Mouse (Mus musculus): ENCODE measurements around the gene Khdc3. TPM values are rescaled to one million over a fixed set of nuclear protein-coding genes. Genes with fewer than 3 reads are reported as not detected.

Khdc3 gene
- polyA plus RNA-seq (2015; fragmentation: Nextera tagmentation; extraction: Ambion mirVana): not detected in 2 replicates

DNA sequence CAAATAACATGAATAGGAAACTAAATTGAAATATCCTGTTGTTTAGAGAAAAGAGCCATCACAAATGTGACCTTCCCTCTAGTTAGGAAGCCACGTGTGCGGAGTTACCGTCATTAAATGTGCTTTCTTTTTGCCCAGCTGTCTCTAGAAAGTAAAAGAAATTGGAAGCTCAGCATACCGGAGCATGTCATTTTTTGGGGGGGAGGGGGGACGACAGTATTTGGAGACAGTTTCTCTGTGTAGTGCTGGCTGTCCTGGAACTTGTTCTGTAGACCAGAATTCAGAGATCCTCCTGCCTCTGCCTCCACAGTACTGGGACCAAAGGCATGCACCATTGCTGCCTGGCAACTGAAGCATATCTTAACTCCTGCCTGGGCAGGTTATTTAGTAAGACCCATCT lies at the start of gene Khdc3:
Gene Khdc3, plus strand, starts transcription at position 301 of the 400 bp plus-strand sequence.
- peaks cover 25% of the 10 kb centered on the region for H3K27me3 ChIP-seq (replicated peaks; ENCODE audit: control insufficient read depth, insufficient read depth, low read length)
- no peak within 1 kb of the TSS for H3K4me3 ChIP-seq (replicated peaks; ENCODE audit: low read length)
- no peaks in the 10 kb centered on the region for H3K9me3 ChIP-seq (ENCODE audit: control insufficient read depth, low read length)
- no peak within 1 kb of the TSS for H3K4me2 ChIP-seq (ENCODE audit: low read length)
- H3K4me1 ChIP-seq (replicated peaks; ENCODE audit: control insufficient read depth, insufficient read depth, low read length): peaks cover 6% of the 10 kb centered on the region
- H3K27ac ChIP-seq (ENCODE audit: low read length): no peak within 1 kb of the TSS
- no peak for ATAC-seq
- WGBS: 88% methylated on average over 5 of the region's 5 CpGs
- H3K36me3 ChIP-seq (ENCODE audit: control insufficient read depth, insufficient read depth): no peaks in the 10 kb centered on the region
- H3K9ac ChIP-seq (replicated peaks; ENCODE audit: low read depth, low read length): no peak within 1 kb of the TSS

DNA sequence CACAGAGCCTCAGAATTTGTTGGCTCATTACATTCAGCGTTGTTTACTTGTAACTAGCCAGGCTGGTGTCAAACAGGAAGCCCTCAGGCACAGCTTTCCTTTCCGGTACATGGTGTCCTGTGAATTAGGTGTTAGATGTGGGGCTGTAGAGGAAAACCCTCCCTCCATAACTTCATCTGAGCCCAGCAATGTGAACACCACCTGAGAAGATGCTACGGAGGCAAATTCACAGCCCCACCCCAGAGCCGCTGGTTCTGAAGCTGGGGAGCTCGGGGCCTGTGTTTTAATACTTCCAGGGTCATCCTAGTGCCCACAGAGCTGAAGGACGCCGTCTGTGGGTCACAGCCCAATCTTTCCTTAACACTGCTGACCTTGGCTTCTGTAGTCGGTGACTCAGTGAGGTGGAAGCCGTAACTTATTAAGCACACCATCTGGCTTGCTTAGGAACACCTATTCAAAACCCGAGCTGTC lies 46.2 kb upstream of the Khdc3 start:
- no peaks in the 10 kb centered on the region for H3K4me1 ChIP-seq (replicated peaks; ENCODE audit: control insufficient read depth, insufficient read depth, low read length)
- 70% methylated on average over 10 of the region's 10 CpGs for WGBS
- H3K9ac ChIP-seq (replicated peaks; ENCODE audit: low read depth, low read length): no peak overlapping the region
- H3K36me3 ChIP-seq (ENCODE audit: control insufficient read depth, insufficient read depth): no peaks in the 10 kb centered on the region
- ATAC-seq: no peak
- no peaks in the 10 kb centered on the region for H3K27me3 ChIP-seq (replicated peaks; ENCODE audit: control insufficient read depth, insufficient read depth, low read length)
- no peak overlapping the region for H3K4me2 ChIP-seq (ENCODE audit: low read length)
- no peaks in the 10 kb centered on the region for H3K9me3 ChIP-seq (ENCODE audit: control insufficient read depth, low read length)
- no peak overlapping the region for H3K27ac ChIP-seq (ENCODE audit: low read length)
- H3K4me3 ChIP-seq (replicated peaks; ENCODE audit: low read length): no peak overlapping the region

DNA sequence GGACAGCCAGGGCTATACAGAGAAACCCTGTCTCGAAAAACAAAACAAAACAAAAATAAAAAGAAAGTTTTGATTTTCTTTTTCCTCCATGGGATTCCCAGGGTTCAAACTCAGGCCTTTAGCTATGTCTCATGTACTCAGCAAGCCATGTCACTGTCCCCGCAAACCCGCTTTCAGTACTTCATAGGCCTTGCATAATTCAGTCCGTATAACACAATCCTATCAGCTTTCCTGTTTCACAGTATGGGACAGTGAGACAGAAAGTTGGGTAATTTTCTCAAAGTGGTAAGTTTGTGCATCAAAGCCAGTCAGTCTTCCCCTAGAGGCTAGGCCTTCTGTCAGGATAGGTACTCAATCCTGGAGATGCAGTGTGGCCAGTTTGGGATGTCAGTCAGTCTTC lies 42.4 kb upstream of the Khdc3 start:
- H3K9ac ChIP-seq (replicated peaks; ENCODE audit: low read depth, low read length): no peak overlapping the region
- no peaks in the 10 kb centered on the region for H3K4me1 ChIP-seq (replicated peaks; ENCODE audit: control insufficient read depth, insufficient read depth, low read length)
- H3K27me3 ChIP-seq (replicated peaks; ENCODE audit: control insufficient read depth, insufficient read depth, low read length): no peaks in the 10 kb centered on the region
- H3K4me3 ChIP-seq (replicated peaks; ENCODE audit: low read length): no peak overlapping the region
- H3K36me3 ChIP-seq (ENCODE audit: control insufficient read depth, insufficient read depth): no peaks in the 10 kb centered on the region
- WGBS: 92% methylated on average over 4 of the region's 4 CpGs
- no peak for ATAC-seq
- H3K9me3 ChIP-seq (ENCODE audit: control insufficient read depth, low read length): no peaks in the 10 kb centered on the region
- H3K27ac ChIP-seq (ENCODE audit: low read length): no peak overlapping the region
- H3K4me2 ChIP-seq (ENCODE audit: low read length): no peak overlapping the region

DNA sequence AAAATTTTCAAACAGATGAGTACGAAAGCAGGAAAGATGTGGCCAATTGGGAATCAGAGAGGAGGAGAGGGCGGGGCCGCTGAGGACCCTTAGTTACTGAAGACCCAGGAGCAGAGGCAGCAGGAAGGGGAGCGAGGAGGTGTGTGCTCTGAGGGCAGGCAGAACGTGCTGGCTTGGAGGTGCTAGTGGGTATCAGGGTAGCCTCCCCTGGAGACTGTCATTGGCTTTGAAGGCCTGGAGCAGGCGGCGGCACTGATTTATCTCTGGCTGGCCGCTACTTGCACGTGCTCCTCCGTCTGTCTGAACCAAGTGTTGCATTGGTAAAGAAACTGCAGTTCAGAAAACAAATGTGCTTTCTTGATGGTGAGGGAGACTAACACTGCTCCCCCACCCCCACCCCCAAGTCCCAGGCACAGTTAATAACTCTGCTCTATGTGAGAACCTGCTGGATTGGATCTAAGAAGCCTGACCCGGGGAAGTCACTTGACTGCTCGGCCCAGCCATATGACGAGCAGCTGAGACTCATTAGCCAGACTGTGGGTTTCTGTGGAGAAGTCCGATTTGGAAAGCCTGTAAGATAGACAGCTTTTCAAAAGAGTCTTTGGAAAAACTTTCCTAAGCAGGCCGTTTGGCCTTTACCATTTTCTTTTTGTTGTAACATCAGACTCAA lies 37.9 kb upstream of the Khdc3 start:
- no peak overlapping the region for H3K27ac ChIP-seq (ENCODE audit: low read length)
- H3K27me3 ChIP-seq (replicated peaks; ENCODE audit: control insufficient read depth, insufficient read depth, low read length): no peaks in the 10 kb centered on the region
- H3K9ac ChIP-seq (replicated peaks; ENCODE audit: low read depth, low read length): no peak overlapping the region
- no peak for ATAC-seq
- H3K4me2 ChIP-seq (ENCODE audit: low read length): no peak overlapping the region; the same call in 1 of the 2 replicates
- H3K36me3 ChIP-seq (ENCODE audit: control insufficient read depth, insufficient read depth): no peaks in the 10 kb centered on the region
- no peaks in the 10 kb centered on the region for H3K4me1 ChIP-seq (replicated peaks; ENCODE audit: control insufficient read depth, insufficient read depth, low read length)
- H3K9me3 ChIP-seq (ENCODE audit: control insufficient read depth, low read length): no peaks in the 10 kb centered on the region
- 42% methylated on average over 15 of the region's 15 CpGs for WGBS
- no peak overlapping the region for H3K4me3 ChIP-seq (replicated peaks; ENCODE audit: low read length)

DNA sequence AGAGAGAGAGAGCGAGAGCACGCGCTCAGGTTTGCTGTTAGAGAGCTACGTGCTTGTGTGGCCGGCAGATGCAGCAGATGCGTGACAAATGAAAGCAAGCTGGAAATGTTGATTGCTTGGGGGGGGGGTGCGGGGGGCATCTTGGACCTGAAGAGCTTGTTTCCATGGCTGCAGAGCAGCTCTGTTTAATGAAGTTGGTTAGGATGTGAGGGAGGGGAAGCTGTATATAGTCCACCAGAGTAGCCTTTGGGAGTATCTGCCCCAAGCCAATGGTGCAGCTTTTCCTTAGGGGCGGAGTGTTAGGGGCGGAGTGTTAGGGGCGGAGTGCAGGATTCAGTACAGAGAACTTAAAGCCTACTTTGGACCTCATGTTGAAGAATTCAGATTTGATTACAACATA lies 34.5 kb upstream of the Khdc3 start:
- H3K36me3 ChIP-seq (ENCODE audit: control insufficient read depth, insufficient read depth): no peaks in the 10 kb centered on the region
- 45% methylated on average over 10 of the region's 10 CpGs for WGBS
- no peaks in the 10 kb centered on the region for H3K27me3 ChIP-seq (replicated peaks; ENCODE audit: control insufficient read depth, insufficient read depth, low read length)
- H3K9ac ChIP-seq (replicated peaks; ENCODE audit: low read depth, low read length): no peak overlapping the region
- H3K4me1 ChIP-seq (replicated peaks; ENCODE audit: control insufficient read depth, insufficient read depth, low read length): no peaks in the 10 kb centered on the region
- no peak overlapping the region for H3K27ac ChIP-seq (ENCODE audit: low read length)
- H3K9me3 ChIP-seq (ENCODE audit: control insufficient read depth, low read length): no peaks in the 10 kb centered on the region
- ATAC-seq: no peak
- H3K4me3 ChIP-seq (replicated peaks; ENCODE audit: low read length): no peak overlapping the region
- H3K4me2 ChIP-seq (ENCODE audit: low read length): no peak overlapping the region

DNA sequence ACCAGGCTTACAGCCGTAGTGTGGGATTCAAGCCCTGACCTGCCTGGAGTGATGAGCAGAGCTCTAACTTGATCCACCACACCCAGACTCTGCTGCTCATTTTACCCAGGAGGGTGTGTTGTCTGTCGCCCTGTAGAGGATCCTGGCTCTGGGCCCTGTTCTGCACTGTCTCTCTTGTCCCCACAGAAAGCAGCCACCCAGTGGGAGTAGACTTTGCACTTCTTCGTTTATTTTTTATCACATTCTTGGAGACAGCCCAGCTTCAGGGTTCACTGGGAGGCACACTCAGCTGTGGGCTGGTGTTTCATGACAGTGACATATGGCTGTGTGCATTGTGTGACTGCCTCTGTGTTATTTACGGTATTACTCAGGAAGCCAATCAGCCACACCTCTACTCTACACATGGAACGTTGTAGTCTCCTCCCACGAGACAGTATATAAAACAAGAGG lies 33.4 kb upstream of the Khdc3 start:
- Histone ChIP-seq H3K4me2 (ENCODE audit: low read length) (no peak overlapping the region), H3K4me3 (replicated peaks; ENCODE audit: low read length) (no peak overlapping the region), H3K9ac (replicated peaks; ENCODE audit: low read depth, low read length) (no peak overlapping the region), H3K27me3 (replicated peaks; ENCODE audit: control insufficient read depth, insufficient read depth, low read length) (no peaks in the 10 kb centered on the region), H3K27ac (ENCODE audit: low read length) (no peak overlapping the region), H3K4me1 (replicated peaks; ENCODE audit: control insufficient read depth, insufficient read depth, low read length) (no peaks in the 10 kb centered on the region), H3K36me3 (ENCODE audit: control insufficient read depth, insufficient read depth) (no peaks in the 10 kb centered on the region), H3K9me3 (ENCODE audit: control insufficient read depth, low read length) (no peaks in the 10 kb centered on the region)
- 63% methylated on average over 6 of the region's 6 CpGs for WGBS
- no peak for ATAC-seq

DNA sequence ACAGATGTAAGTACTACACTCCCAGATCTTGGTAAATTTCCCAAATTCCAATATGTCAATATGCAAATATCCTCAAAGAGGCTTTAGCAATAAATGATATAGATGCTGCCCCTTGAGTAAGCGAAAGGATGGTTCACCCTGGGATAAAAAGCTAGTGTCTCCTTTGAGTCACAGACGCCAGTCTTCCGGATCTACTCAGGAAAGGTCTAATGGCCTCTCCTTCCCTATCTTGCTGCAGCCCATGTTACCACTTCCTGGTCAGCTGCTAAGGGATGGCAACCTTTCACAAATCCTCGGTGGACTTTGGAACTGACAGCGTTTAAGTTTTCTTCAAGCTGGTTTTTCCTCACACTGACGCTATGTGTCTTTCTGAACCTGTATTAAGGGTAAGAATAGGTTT lies 32.9 kb upstream of the Khdc3 start:
- 86% methylated on average over 6 of the region's 6 CpGs for WGBS
- Histone ChIP-seq H3K4me2 (ENCODE audit: low read length) (no peak overlapping the region), H3K27ac (ENCODE audit: low read length) (no peak overlapping the region), H3K4me3 (replicated peaks; ENCODE audit: low read length) (no peak overlapping the region), H3K36me3 (ENCODE audit: control insufficient read depth, insufficient read depth) (no peaks in the 10 kb centered on the region), H3K9me3 (ENCODE audit: control insufficient read depth, low read length) (no peaks in the 10 kb centered on the region), H3K9ac (replicated peaks; ENCODE audit: low read depth, low read length) (no peak overlapping the region), H3K4me1 (replicated peaks; ENCODE audit: control insufficient read depth, insufficient read depth, low read length) (no peaks in the 10 kb centered on the region), H3K27me3 (replicated peaks; ENCODE audit: control insufficient read depth, insufficient read depth, low read length) (no peaks in the 10 kb centered on the region)
- ATAC-seq: no peak

DNA sequence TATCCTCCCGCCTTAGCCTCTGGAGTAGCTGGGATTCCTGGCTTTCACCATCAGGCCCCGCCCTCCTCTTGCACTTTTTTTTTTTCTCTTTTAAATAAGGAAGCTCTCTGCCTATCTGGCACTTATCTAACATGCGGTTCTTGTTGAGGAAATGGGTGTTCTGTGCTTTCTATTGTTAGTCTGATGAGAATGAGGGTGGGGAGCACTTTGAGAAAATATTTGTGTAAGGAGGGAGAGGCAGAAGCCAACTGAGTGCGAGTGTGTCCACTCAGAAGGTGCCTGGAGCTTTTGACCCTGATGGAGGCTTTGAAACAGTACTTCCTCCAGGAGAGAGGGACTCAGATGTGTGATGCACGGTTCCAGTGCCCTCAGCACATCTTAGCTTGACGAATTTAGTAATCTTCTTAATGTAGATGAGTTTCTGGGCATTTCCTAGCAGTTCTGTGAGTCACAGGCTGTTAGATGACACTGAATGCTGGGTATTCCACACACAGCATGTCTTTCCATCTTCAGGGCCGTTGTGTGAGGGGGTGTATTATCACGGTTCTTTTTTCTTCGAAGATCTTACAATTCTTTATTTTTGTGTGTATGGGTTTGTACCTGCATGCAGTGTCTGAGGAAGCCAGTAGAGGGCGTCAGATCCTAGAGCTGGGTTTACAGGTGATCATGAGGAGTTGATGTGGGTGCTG lies 30.5 kb upstream of the Khdc3 start:
- Histone ChIP-seq H3K4me3 (replicated peaks; ENCODE audit: low read length) (no peak overlapping the region), H3K9me3 (ENCODE audit: control insufficient read depth, low read length) (no peaks in the 10 kb centered on the region), H3K9ac (replicated peaks; ENCODE audit: low read depth, low read length) (no peak overlapping the region), H3K27me3 (replicated peaks; ENCODE audit: control insufficient read depth, insufficient read depth, low read length) (no peaks in the 10 kb centered on the region), H3K4me1 (replicated peaks; ENCODE audit: control insufficient read depth, insufficient read depth, low read length) (no peaks in the 10 kb centered on the region), H3K36me3 (ENCODE audit: control insufficient read depth, insufficient read depth) (no peaks in the 10 kb centered on the region), H3K4me2 (ENCODE audit: low read length) (no peak overlapping the region), H3K27ac (ENCODE audit: low read length) (no peak overlapping the region)
- no peak for ATAC-seq
- WGBS: 73% methylated on average over 10 of the region's 10 CpGs

DNA sequence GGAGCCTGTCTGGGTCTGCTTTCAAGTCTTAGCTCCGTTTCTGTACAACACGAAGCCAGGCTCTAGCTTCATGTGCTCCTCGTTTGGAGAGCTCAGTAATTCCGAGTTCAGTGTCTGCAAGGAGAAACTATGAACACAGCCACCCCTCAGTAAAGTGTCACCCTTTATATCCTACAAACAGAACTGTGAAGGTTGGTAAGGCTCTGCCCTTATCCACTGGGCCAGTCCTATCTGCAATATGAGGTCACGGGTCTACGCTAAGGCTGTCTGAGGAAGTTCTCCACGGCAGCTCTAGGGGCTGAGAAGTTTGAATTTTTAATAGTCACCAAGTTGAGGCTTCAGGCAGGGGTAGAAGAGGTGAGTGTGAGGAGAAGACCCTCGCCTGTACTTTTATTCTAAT lies 29.2 kb upstream of the Khdc3 start:
- H3K4me3 ChIP-seq (replicated peaks; ENCODE audit: low read length): no peak overlapping the region
- ATAC-seq: no peak
- 87% methylated on average over 8 of the region's 8 CpGs for WGBS

More for the DNA sequence above, 29.2 kb upstream of the Khdc3 start:
- Histone ChIP-seq H3K9ac (replicated peaks; ENCODE audit: low read depth, low read length) (no peak overlapping the region), H3K4me2 (ENCODE audit: low read length) (no peak overlapping the region), H3K9me3 (ENCODE audit: control insufficient read depth, low read length) (no peaks in the 10 kb centered on the region), H3K4me1 (replicated peaks; ENCODE audit: control insufficient read depth, insufficient read depth, low read length) (no peaks in the 10 kb centered on the region), H3K27me3 (replicated peaks; ENCODE audit: control insufficient read depth, insufficient read depth, low read length) (no peaks in the 10 kb centered on the region), H3K27ac (ENCODE audit: low read length) (no peak overlapping the region), H3K36me3 (ENCODE audit: control insufficient read depth, insufficient read depth) (no peaks in the 10 kb centered on the region)

Measured in forebrain, embryonic 16.5 days (tissue).